Mouse (Mus musculus): ENCODE results near the gene Rnf220. TPM values are rescaled to one million over a fixed set of nuclear protein-coding genes. Genes with fewer than 3 reads are reported as not detected.
A peak's percentile ranks its signal among the peaks of the same experiment; 100 is the strongest.

Gene Rnf220
- polyA plus RNA-seq, 1 experiment from 2014 or later = 106 TPM

- Histone ChIP-seq H3K4me3 (peak overlapping the region; percentile 86), H3K9me3 (replicated peaks) (no peaks in the 10 kb centered on the region), H3K4me1 (peaks cover 54% of the 10 kb centered on the region), H3K27ac (peak overlapping the region; percentile 95), H3K27me3 (ENCODE audit: low read depth, poor library complexity, severe bottlenecking) (peaks cover 4% of the 10 kb centered on the region; the same call in 1 of the 2 replicates), H3K36me3 (peaks cover 38% of the 10 kb centered on the region)
- under 1% methylated on average over 77 of the region's 80 CpGs for WGBS
- peak; percentile 92 for DNase-seq (ENCODE audit: low spot score)
These were observed 207.7 kb downstream of the Rnf220 start for GRCm38 (mm10) chr4:117288927-117289801.

DNA sequence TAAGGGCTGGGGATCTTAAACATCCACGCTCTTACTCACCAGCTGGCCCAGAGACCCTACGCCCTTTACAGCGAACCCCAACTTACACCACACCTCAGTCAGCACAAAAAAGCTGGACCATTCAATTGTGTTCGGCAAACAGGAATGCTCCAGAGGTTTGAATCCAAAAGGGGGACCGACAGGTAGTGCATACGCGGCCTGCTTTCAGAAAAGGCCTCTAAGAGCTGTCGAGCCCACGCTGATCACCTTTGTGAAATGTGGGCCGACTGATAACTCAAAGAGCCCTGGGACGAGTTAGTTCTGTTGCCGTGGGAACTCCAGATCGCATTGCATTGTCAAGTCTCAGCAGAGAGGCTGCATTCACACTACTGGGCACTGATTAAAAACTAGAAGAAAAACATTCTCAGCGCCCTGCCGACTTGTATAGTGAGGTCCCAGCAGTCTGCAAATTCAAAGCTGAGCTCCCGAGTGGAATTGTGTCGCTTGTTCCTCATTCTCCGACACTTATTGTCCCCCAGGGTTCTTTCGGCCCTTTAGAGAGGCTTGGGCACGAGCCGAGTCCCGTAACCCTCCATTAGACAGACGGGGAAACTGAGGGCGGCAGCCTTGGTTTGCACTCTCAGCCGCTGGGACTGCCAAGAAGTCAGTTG, 208.4 kb downstream of the Rnf220 start:
- H3K4me3 ChIP-seq = peak overlapping the region; percentile 86
- WGBS = 31% methylated on average over 25 of the region's 25 CpGs
- H3K27ac ChIP-seq = peak overlapping the region; percentile 95
- peaks cover 61% of the 10 kb centered on the region for H3K4me1 ChIP-seq
- DNase-seq (ENCODE audit: low spot score) = no peak
- H3K9me3 ChIP-seq (replicated peaks) = no peaks in the 10 kb centered on the region
- peaks cover 46% of the 10 kb centered on the region for H3K36me3 ChIP-seq
- peaks cover 5% of the 10 kb centered on the region; the same call in 1 of the 2 replicates for H3K27me3 ChIP-seq (ENCODE audit: low read depth, poor library complexity, severe bottlenecking)

DNA sequence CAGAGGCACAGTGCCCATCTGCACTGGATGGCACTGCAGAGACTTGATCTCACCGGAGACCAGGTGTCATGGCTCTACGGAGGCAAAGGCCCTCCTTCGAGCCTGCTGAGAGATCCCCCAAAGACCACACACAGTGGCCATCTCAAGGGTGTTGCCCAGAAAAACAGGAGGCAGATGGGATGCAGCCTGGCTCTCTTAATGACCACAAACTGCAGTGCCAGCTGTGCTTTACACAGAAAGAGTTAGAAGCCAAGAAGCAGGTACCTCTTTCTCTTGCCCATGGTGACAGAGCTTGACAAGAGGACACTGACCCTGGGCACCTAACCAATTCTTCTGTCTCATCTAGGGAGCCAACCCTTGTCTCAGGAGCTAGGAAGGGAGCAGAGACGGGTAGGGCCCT, 212.5 kb downstream of the Rnf220 start:
- no peak for DNase-seq (ENCODE audit: low spot score)
- H3K4me1 ChIP-seq = peaks cover 92% of the 10 kb centered on the region
- peaks cover 11% of the 10 kb centered on the region; the same call in 1 of the 2 replicates for H3K27me3 ChIP-seq (ENCODE audit: low read depth, poor library complexity, severe bottlenecking)
- H3K9me3 ChIP-seq (replicated peaks) = no peaks in the 10 kb centered on the region
- no peak overlapping the region for H3K27ac ChIP-seq
- peaks cover 86% of the 10 kb centered on the region for H3K36me3 ChIP-seq
- H3K4me3 ChIP-seq = no peak overlapping the region
- WGBS = 40% methylated on average over 4 of the region's 4 CpGs

- Histone ChIP-seq H3K4me1 (peaks cover 95% of the 10 kb centered on the region), H3K27me3 (ENCODE audit: low read depth, poor library complexity, severe bottlenecking) (peaks cover 11% of the 10 kb centered on the region; the same call in 1 of the 2 replicates), H3K36me3 (peaks cover 94% of the 10 kb centered on the region), H3K4me3 (no peak overlapping the region), H3K9me3 (replicated peaks) (no peaks in the 10 kb centered on the region), H3K27ac (peak overlapping the region; percentile 47; the same call in 1 of the 2 replicates)
- no peak for DNase-seq (ENCODE audit: low spot score)
- WGBS = 14% methylated on average over 22 of the region's 22 CpGs
These were observed 213.3 kb downstream of the Rnf220 start for GRCm38 (mm10) chr4:117283271-117284191.

- peaks cover 99% of the 10 kb centered on the region for H3K36me3 ChIP-seq
- no peak for DNase-seq (ENCODE audit: low spot score)
- peak overlapping the region; percentile 23; the same call in 1 of the 2 replicates for H3K27ac ChIP-seq
- WGBS = 45% methylated on average over 19 of the region's 19 CpGs
- no peak overlapping the region for H3K4me3 ChIP-seq
- H3K4me1 ChIP-seq = peaks cover 93% of the 10 kb centered on the region
- peaks cover 11% of the 10 kb centered on the region; the same call in 1 of the 2 replicates for H3K27me3 ChIP-seq (ENCODE audit: low read depth, poor library complexity, severe bottlenecking)
- no peaks in the 10 kb centered on the region for H3K9me3 ChIP-seq (replicated peaks)
These were observed 215.6 kb downstream of the Rnf220 start for GRCm38 (mm10) chr4:117281090-117281845.

DNA sequence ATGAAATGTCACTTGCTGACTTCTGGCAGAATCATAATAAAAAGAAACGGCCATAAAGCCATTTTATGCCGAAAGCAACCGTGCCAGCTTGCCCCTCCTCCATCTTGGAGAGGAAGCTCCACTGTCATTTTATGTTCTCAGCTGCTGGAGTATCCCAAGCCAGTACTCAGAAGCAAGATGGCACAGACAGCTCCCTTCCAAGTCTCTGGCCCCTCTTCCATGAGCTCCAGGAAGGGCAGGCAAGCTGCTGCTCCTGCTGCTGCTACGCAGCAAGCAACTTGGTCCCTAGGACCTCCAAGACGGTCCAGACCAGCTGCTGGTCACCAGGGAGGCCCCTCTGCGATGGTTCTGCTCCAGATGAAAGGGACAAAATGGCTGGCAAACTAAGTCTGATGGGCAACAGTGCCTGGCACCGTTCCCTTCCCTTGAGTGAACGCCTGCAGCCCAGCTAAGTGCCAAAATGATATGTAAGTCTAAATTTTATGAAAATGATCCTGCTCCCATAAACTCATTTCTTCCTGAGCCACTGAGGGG, 216.4 kb downstream of the Rnf220 start:
- H3K4me1 ChIP-seq = peaks cover 93% of the 10 kb centered on the region
- peaks cover 99% of the 10 kb centered on the region for H3K36me3 ChIP-seq
- H3K27ac ChIP-seq = no peak overlapping the region
- H3K9me3 ChIP-seq (replicated peaks) = no peaks in the 10 kb centered on the region
- no peak for DNase-seq (ENCODE audit: low spot score)
- peaks cover 11% of the 10 kb centered on the region; the same call in 1 of the 2 replicates for H3K27me3 ChIP-seq (ENCODE audit: low read depth, poor library complexity, severe bottlenecking)
- 83% methylated on average over 8 of the region's 8 CpGs for WGBS
- H3K4me3 ChIP-seq = no peak overlapping the region

- Histone ChIP-seq H3K36me3 (peaks cover 99% of the 10 kb centered on the region), H3K27ac (no peak overlapping the region), H3K4me1 (peaks cover 80% of the 10 kb centered on the region), H3K4me3 (no peak overlapping the region), H3K27me3 (ENCODE audit: low read depth, poor library complexity, severe bottlenecking) (peaks cover 7% of the 10 kb centered on the region; the same call in 1 of the 2 replicates), H3K9me3 (replicated peaks) (peaks cover 8% of the 10 kb centered on the region; the same call in 1 of the 2 replicates)
- 43% methylated on average over 2 of the region's 2 CpGs for WGBS
- DNase-seq (ENCODE audit: low spot score) = no peak
These were observed 217.6 kb downstream of the Rnf220 start for GRCm38 (mm10) chr4:117279253-117279642.

DNA sequence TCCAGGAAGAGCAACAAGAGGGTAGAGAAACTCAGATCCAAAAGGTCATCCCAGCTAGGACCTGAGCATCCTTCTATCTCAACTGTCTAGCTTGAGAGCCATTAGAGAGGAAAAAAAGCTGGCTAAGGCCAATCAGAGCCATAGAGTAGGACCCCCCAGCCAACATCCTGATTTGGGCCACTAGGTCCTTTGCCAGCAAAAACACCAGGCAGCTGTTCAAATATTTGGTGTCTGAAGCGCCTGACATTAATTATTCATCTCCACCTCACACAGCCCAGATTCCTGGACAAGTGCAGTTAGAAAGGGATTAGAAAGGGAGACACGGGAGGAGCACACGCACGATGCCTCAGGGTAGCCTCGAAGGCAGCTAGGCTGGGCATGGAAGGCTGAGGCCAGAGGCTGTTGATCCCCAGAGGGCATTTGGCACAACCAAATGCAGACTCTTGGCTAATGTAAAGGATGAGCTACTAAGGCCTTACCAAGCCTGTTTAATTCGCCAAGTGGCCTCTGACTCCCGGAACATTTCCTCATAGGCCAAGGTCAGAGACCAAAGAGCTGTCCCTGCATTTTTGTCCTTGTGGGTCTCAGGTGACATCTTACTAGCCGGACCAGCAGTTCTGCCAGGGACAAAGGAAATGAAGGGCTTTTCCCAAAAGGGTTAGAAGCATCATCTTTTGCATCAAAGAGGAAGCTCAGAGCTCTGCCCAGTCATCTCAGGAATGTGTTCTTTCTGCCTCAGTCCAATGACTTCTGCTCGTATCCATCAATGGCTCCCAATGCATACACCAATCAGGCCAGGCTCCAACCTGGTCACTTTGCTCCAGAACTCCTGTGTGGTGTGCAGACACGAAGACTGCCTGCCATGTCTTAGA, 218.2 kb downstream of the Rnf220 start:
- H3K4me1 ChIP-seq = peaks cover 74% of the 10 kb centered on the region
- no peak for DNase-seq (ENCODE audit: low spot score)
- WGBS = 82% methylated on average over 10 of the region's 10 CpGs
- peaks cover 7% of the 10 kb centered on the region; the same call in 1 of the 2 replicates for H3K27me3 ChIP-seq (ENCODE audit: low read depth, poor library complexity, severe bottlenecking)
- no peak overlapping the region for H3K4me3 ChIP-seq
- peaks cover 99% of the 10 kb centered on the region for H3K36me3 ChIP-seq
- peaks cover 11% of the 10 kb centered on the region; the same call in 1 of the 2 replicates for H3K9me3 ChIP-seq (replicated peaks)
- H3K27ac ChIP-seq = no peak overlapping the region

DNA sequence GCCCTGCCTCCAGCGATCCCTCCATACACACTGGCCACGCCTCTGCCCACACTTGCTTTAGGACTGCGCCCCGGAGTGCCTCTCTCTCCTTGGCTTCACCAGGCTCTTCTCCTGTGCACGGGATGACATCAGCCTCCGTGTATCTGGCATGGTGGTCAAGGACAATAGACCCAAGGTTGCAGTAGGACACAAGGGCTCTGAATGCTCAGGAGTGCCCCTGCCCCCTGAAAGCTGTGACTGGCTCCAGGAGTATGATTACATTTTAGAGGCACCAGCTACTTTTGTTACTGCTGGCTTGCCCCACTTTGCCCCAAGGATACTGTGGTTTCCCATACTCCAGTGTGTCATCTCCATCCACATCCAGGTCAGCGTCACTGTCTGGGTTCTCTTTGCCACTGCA, 219.2 kb downstream of the Rnf220 start:
- H3K36me3 ChIP-seq = peaks cover 99% of the 10 kb centered on the region
- H3K27me3 ChIP-seq (ENCODE audit: low read depth, poor library complexity, severe bottlenecking) = no peaks in the 10 kb centered on the region
- peaks cover 74% of the 10 kb centered on the region for H3K4me1 ChIP-seq
- no peak overlapping the region for H3K27ac ChIP-seq
- no peak for DNase-seq (ENCODE audit: low spot score)
- H3K4me3 ChIP-seq = no peak overlapping the region
- peaks cover 11% of the 10 kb centered on the region; the same call in 1 of the 2 replicates for H3K9me3 ChIP-seq (replicated peaks)
- WGBS = 95% methylated on average over 7 of the region's 7 CpGs

DNA sequence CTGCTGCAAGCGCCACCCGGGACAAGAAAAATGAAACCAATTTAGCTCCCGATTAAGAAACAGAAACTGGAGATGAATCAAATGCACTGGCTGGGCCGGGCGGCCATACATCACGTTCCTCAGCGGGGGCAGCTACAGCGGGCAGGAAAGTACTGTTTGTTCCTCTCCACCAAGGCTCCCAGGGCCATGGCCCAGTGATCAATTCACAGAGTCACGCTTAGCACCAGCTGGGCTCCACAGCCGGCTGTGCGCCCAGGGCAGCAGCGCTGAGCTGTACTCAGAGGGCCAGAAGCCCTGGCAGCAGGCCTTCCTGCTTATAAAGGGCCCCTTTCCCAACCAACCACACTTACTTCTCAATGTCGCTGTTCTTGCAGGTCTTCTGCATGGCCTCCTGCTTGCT, 219.8 kb downstream of the Rnf220 start:
- Histone ChIP-seq H3K27me3 (ENCODE audit: low read depth, poor library complexity, severe bottlenecking) (no peaks in the 10 kb centered on the region), H3K4me3 (no peak overlapping the region), H3K4me1 (peaks cover 74% of the 10 kb centered on the region), H3K27ac (no peak overlapping the region; the same call in 1 of the 2 replicates), H3K36me3 (peaks cover 99% of the 10 kb centered on the region), H3K9me3 (replicated peaks) (peaks cover 11% of the 10 kb centered on the region; the same call in 1 of the 2 replicates)
- 84% methylated on average over 13 of the region's 13 CpGs for WGBS
- no peak for DNase-seq (ENCODE audit: low spot score)

Measured in limb, embryonic 10.5 days (tissue).